Mouse (Mus musculus) midbrain, postnatal 0 days (tissue): ENCODE data around the gene Atg101. TPM values are rescaled to one million over a fixed set of nuclear protein-coding genes. Genes with fewer than 3 reads are reported as not detected.

ENCODE experiments used
- ATAC-seq: fragments of 200-750 bp; cut with Nextera tagmentation; 2 replicates; pipeline ENCODE4 v1.8.0; 2017; ENCODE audit warnings: moderate number of reproducible peaks, mild to moderate bottlenecking, moderate TSS enrichment, moderate library complexity; ENCODE audit not compliant: low FRiP score
- DNase-seq: peaks from one replicate; pipeline ENCODE4 v3.0.0-alpha.2; 2015; ENCODE audit warnings: low spot score
- H3K27ac ChIP-seq: fragments of 300-500 bp; sonication (generic); 2 replicates; pipeline ENCODE4 v1.5.1; 2014; ENCODE audit warnings: low read depth, mild to moderate bottlenecking, low read length, mixed read lengths
- H3K27me3 ChIP-seq: fragments of 300-500 bp; sonication (generic); 2 replicates; pipeline ENCODE4 v1.6.1; 2014; ENCODE audit warnings: low read length, control low read depth, mixed read lengths; ENCODE audit not compliant: insufficient read depth
- H3K36me3 ChIP-seq: fragments of 300-500 bp; sonication (generic); 2 replicates; pipeline ENCODE4 v1.6.1; 2014; ENCODE audit warnings: low read length, control low read depth, mixed read lengths; ENCODE audit not compliant: insufficient read depth
- H3K4me1 ChIP-seq: fragments of 300-500 bp; sonication (generic); 2 replicates; pipeline ENCODE4 v1.6.1; 2014; ENCODE audit warnings: mild to moderate bottlenecking, control low read depth, antibody characterized with exemption, low read length, mixed read lengths; ENCODE audit not compliant: insufficient read depth
- H3K4me2 ChIP-seq: fragments of 300-500 bp; sonication (generic); 2 replicates; pipeline ENCODE4 v1.6.1; 2014; ENCODE audit warnings: low read depth, mild to moderate bottlenecking, low read length, mixed read lengths; ENCODE audit not compliant: poor library complexity, severe bottlenecking
- H3K4me3 ChIP-seq: fragments of 300-500 bp; sonication (generic); 2 replicates; pipeline ENCODE4 v1.5.1; 2014; ENCODE audit warnings: low read depth, mild to moderate bottlenecking, low read length, moderate library complexity
- H3K9ac ChIP-seq: fragments of 300-500 bp; sonication (generic); replicated peaks from 2 replicates; pipeline ENCODE4 v1.6.1; 2014; ENCODE audit warnings: mild to moderate bottlenecking, low read length, moderate library complexity, mixed read lengths; ENCODE audit not compliant: poor library complexity, severe bottlenecking
- H3K9me3 ChIP-seq: fragments of 300-500 bp; sonication (generic); 2 replicates; pipeline ENCODE4 v1.6.1; 2016; ENCODE audit warnings: low read length, control low read depth
- CTCF ChIP-seq: IDR thresholded peaks from 2 replicates; pipeline ENCODE4 v1.5.1; 2016; ENCODE audit warnings: antibody characterized with exemption, mild to moderate bottlenecking
- WGBS: fragments of 180-500 bp; shearing (Covaris S2); extraction: QIAGEN DNeasy Blood & Tissue Kit; methylation state at CpG from one replicate; pipeline ENCODE4 v1.1.7; 2014; 5-methylcytosine and 5-hydroxymethylcytosine counted together
- polyA plus RNA-seq: library from polyadenylated mRNA; unstranded; fragments of >200 nt; fragmentation: Nextera tagmentation; extraction: Ambion mirVana; gene quantifications from 2 replicates; pipeline ENCODE4 v1.2.1, GENCODE M21; 2015
- total RNA-seq: library from RNA; depleted of rRNA; stranded (reverse); fragments of >200 nt; gene quantifications from 2 replicates; pipeline ENCODE4 v1.2.3, GENCODE M21; 2014

Gene Atg101
- total and polyA plus RNA-seq, 2 experiments from 2014 or later: 33.5 to 74.2 TPM

- Histone ChIP-seq H3K27ac (no peak overlapping the region), H3K4me3 (no peak overlapping the region), H3K36me3 (no peaks in the 10 kb centered on the region), H3K4me2 (no peak overlapping the region), H3K4me1 (no peaks in the 10 kb centered on the region; the same call in none of the 2 replicates), H3K9ac (no peak overlapping the region), H3K9me3 (no peaks in the 10 kb centered on the region), H3K27me3 (no peaks in the 10 kb centered on the region)
- no peak for DNase-seq
- ATAC-seq: no peak
- TF ChIP-seq CTCF: no peak
- WGBS: 67% methylated on average over 3 of the region's 3 CpGs
Observed at GRCm38 (mm10) chr15:101244012-101244411, 40.1 kb upstream of the Atg101 start.

DNA sequence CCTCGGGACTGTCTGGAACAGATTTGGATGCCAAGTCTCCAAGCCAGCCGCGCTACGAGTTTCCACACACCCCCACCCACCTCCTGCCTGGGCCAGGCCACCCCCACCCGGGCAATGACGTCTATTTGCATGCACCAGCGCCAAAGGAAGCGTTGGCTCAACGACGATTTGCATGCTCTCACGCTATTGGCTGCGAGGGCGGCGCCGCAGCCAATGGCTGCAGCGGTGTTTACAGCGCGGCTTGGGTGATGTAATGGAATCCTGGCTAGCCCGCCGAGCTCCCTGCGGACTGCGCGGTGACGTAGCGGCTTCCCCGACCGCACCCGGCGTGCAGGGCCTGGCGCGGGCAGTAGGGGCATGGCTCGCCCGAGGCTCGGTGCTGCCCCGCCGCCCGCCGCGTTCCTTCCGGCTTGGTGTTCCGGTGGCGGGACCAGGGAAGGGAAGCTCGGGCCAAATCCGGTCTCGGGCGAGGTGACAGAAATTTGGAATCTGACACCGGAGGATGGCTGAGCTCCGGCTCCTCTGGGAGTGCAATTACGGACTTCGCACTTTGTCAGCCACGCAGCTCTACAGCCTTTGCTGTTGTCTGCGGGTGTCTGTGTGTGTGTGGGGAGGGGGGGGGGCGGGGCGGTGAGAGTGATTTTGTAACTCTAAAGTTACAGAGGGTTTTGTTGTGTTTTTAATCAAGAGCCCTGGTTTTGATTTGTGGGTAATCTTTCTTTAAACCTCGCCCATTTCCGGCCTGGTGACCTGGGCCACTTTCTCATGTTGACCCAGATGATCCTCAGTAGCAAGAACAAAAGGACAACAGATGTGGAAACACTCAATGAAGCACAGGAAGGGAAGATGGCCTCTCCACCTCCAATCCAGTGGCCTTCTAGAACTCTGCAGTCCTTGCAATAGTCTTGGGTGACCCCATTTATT lies 37.6 kb upstream of the Atg101 start:
- peak; percentile 97 for ATAC-seq
- peak; percentile 58; the same call in 1 of the 2 replicates for TF ChIP-seq CTCF
- no peaks in the 10 kb centered on the region for H3K27me3 ChIP-seq

DNA sequence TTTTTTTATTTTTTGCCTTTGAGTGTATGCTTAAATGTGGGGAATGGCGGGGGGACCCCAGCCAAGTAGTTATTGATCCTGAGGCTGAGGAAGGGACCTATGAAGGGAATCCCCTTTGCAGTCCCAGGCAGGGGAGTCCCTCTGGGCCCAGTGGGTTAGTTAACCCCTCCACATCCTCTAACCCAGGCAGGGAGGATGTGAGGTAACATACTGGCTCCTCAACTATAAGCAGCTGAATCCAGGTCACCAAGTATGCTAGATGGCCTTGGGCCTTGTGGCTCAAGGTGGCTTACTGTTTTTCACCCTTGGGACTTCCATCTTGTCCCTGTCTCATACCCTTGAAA lies 36.9 kb upstream of the Atg101 start:
- peak overlapping the region; percentile 57 for H3K4me2 ChIP-seq
- no peak for TF ChIP-seq CTCF
- no peaks in the 10 kb centered on the region for H3K9me3 ChIP-seq
- no peaks in the 10 kb centered on the region; the same call in 1 of the 2 replicates for H3K4me1 ChIP-seq
- peak overlapping the region; percentile 51 for H3K9ac ChIP-seq
- H3K27ac ChIP-seq: 0 out of 2 replicates have a peak overlapping the region, but pooled peaks have one; percentile 73
- H3K4me3 ChIP-seq: peak overlapping the region; percentile 44
- no peaks in the 10 kb centered on the region for H3K36me3 ChIP-seq
- no peak for DNase-seq
- ATAC-seq: no peak
- H3K27me3 ChIP-seq: no peaks in the 10 kb centered on the region
- WGBS: 81% methylated on average over 1 of the region's 1 CpGs

More for the DNA sequence above, 37.6 kb upstream of the Atg101 start:
- peak; percentile 99 for DNase-seq
- no peaks in the 10 kb centered on the region; the same call in 1 of the 2 replicates for H3K4me1 ChIP-seq
- 2% methylated on average over 55 of the region's 56 CpGs for WGBS
- H3K9me3 ChIP-seq: no peaks in the 10 kb centered on the region
- H3K4me2 ChIP-seq: peak overlapping the region; percentile 57
- H3K9ac ChIP-seq: peak overlapping the region; percentile 51
- H3K27ac ChIP-seq: peak overlapping the region; percentile 73
- H3K36me3 ChIP-seq: no peaks in the 10 kb centered on the region
- H3K4me3 ChIP-seq: peak overlapping the region; percentile 44

GRCm38 (mm10) chr15:101248029-101248710 lies 35.9 kb upstream of the Atg101 start:
- H3K9me3 ChIP-seq: no peaks in the 10 kb centered on the region
- no peak overlapping the region for H3K4me2 ChIP-seq
- ATAC-seq (no peak), DNase-seq (no peak)
- H3K4me1 ChIP-seq: no peaks in the 10 kb centered on the region; the same call in 1 of the 2 replicates
- no peaks in the 10 kb centered on the region for H3K36me3 ChIP-seq
- H3K9ac ChIP-seq: no peak overlapping the region
- no peak overlapping the region for H3K27ac ChIP-seq
- no peak for TF ChIP-seq CTCF
- WGBS: 68% methylated on average over 5 of the region's 5 CpGs
- no peak overlapping the region for H3K4me3 ChIP-seq
- no peaks in the 10 kb centered on the region for H3K27me3 ChIP-seq

DNA sequence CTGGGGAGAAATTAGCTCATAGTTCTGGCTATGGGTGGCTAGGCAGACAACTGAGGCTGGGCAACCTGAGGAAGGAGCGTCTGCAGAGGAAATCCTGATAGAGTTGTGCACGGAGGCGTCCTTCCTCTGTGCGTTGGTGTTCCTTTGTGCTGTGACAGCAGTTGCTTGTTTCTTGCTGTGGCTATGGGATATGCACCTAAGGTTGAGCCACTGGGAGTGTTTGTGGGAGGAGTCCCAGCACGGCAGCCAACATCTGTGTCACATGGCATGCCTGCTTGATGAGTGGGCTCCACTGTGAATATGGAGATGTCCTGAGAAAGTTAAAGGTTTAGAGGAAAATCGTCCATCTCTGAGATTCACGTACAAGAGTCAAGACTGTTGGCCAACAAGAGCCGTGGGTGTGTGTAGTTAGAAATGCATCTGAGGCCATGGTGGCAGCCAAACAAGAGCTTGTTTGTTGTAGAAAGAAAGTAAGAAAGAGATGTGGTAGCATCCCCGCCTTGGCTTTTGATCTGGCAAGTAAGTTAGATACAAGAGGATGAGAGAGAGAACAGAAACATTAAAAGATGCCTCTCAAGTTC lies 33.8 kb upstream of the Atg101 start:
- Histone ChIP-seq H3K27me3 (no peaks in the 10 kb centered on the region), H3K36me3 (no peaks in the 10 kb centered on the region), H3K9me3 (no peaks in the 10 kb centered on the region), H3K9ac (no peak overlapping the region), H3K4me3 (no peak overlapping the region), H3K4me1 (no peaks in the 10 kb centered on the region; the same call in 1 of the 2 replicates), H3K4me2 (no peak overlapping the region), H3K27ac (no peak overlapping the region)
- WGBS: 77% methylated on average over 9 of the region's 9 CpGs
- DNase-seq: no peak
- TF ChIP-seq CTCF: no peak
- ATAC-seq: no peak
